11 mouse cellular contexts compared by ENCODE assay signal in genomic region chr9:95546679-95547078, GRCm38 (mm10). TPM values are rescaled to one million over a fixed set of nuclear protein-coding genes. Genes with fewer than 3 reads are reported as not detected.
A peak's percentile ranks its signal among the peaks of the same experiment; 100 is the strongest.
DNase-seq lines count a peak whose midpoint lies in the region; ATAC-seq and TF ChIP-seq lines count a peak whose summit lies in the region.
"Had no signal": no experiment of that assay in that cellular context is flagged by ENCODE, and none has a peak within 500 bp of the region (broad histone marks: within the 10 kb centered on the region; RNA-seq: fewer than 3 reads in every experiment).

No protein-coding gene starts in this region.

- in situ Hi-C loops in Patski (cut with MboI; ENCODE audit: low pct_unique_long_range_greater_than_20kb) = no loop called here

- WGBS in heart, embryonic 13.5 days = 37% methylated on average over 7 of the region's 7 CpGs
- 35% methylated on average over 7 of the region's 7 CpGs for WGBS in liver, embryonic 11.5 days
- 36% methylated on average over 7 of the region's 7 CpGs for WGBS in lung, adult 2 months
- WGBS in kidney, adult 2 months = 35% methylated on average over 7 of the region's 7 CpGs

- intact Hi-C loops in heart, postnatal 25 days (cut with DNase I) = loop anchor here (5.0 kb wide), 2 partner anchors 56 to 131 kb away; no protein-coding TSS in a partner anchor

- H3K9ac ChIP-seq in heart, embryonic 13.5 days = no peak overlapping the region
- no peak overlapping the region for H3K9ac ChIP-seq in liver, embryonic 11.5 days (ENCODE audit: low read depth, low read length)
- H3K9ac ChIP-seq: heart, embryonic 15.5 days had no signal

- no peak for TF ChIP-seq CTCF in Patski (IDR thresholded peaks at IDR 0.05)
- TF ChIP-seq CTCF in lung, adult 2 months (IDR thresholded peaks at IDR 0.05; ENCODE audit: insufficient read depth, low read length) = no peak
- no peak for TF ChIP-seq CTCF in kidney, adult 2 months (conservative IDR thresholded peaks at IDR 0.05; ENCODE audit: insufficient read depth, insufficient read length, low read depth, low read length)

- CTCF ChIA-PET in Patski (lab: Charles Lee) = interaction anchor here (0.7 to 1.6 kb wide), 3 partner anchors 9 to 307 kb away, joined by 3 to 4 read pairs (median 4); no protein-coding TSS in a partner anchor

- H3K36me3 ChIP-seq in heart, embryonic 13.5 days = no peaks in the 10 kb centered on the region
- no peaks in the 10 kb centered on the region for H3K36me3 ChIP-seq in liver, embryonic 11.5 days (ENCODE audit: control insufficient read depth, insufficient read depth, low read length)
- no peaks in the 10 kb centered on the region for H3K36me3 ChIP-seq in kidney, adult 2 months (ENCODE audit: control insufficient read depth, insufficient read depth, low read length)
- H3K36me3 ChIP-seq: heart, embryonic 15.5 days had no signal

- POLR2A ChIA-PET in Patski (lab: Charles Lee) = no interaction called here

- DNase-seq in heart, postnatal 25 days (ENCODE audit: low spot score) = no peak
- no peak for DNase-seq in Patski (ENCODE audit: low read depth, low spot score)
- no peak for DNase-seq in liver, embryonic 11.5 days (ENCODE audit: low spot score)
- DNase-seq in spleen, postnatal 36 days (ENCODE audit: low spot score in 2 of 2) = peak; percentile 40 to 64
- DNase-seq in lung, adult 2 months = no peak
- DNase-seq in kidney, adult 2 months = no peak
- DNase-seq: kidney, postnatal 25 days; thymus, postnatal 36 days had no signal

- no peak overlapping the region for H3K4me2 ChIP-seq in heart, embryonic 13.5 days
- no peak overlapping the region for H3K4me2 ChIP-seq in liver, embryonic 11.5 days
- H3K4me2 ChIP-seq: heart, embryonic 15.5 days had no signal

- TF ChIP-seq POLR2A in lung, adult 2 months (IDR thresholded peaks at IDR 0.05; ENCODE audit: borderline replicate concordance, extremely low read depth, low read depth, low read length) = no peak
- TF ChIP-seq POLR2A in kidney, adult 2 months (IDR thresholded peaks at IDR 0.05; ENCODE audit: low read depth, low read length) = no peak

- 0 out of 2 replicates have a peak, but pooled peaks have one; percentile 64 for ATAC-seq in heart, embryonic 13.5 days (ENCODE audit: extremely low read depth, insufficient number of reproducible peaks, low FRiP score, low TSS enrichment)
- peak; percentile 76 for ATAC-seq in Patski
- ATAC-seq in liver, embryonic 11.5 days (replicated peaks; ENCODE audit: low FRiP score) = peak; percentile 84
- ATAC-seq: hindbrain, postnatal 0 days had no signal

- H3K9me3 ChIP-seq in heart, embryonic 13.5 days = no peaks in the 10 kb centered on the region
- H3K9me3 ChIP-seq in liver, embryonic 11.5 days (ENCODE audit: control insufficient read depth, low read length) = no peaks in the 10 kb centered on the region
- H3K9me3 ChIP-seq: heart, embryonic 15.5 days had no signal

- H3K27me3 ChIP-seq in heart, embryonic 13.5 days (replicated peaks) = 0 out of 2 replicates have a peak, but pooled peaks cover 3% of the 10 kb centered on the region
- H3K27me3 ChIP-seq in Patski = no peaks in the 10 kb centered on the region
- no peaks in the 10 kb centered on the region for H3K27me3 ChIP-seq in liver, embryonic 11.5 days (replicated peaks; ENCODE audit: control insufficient read depth, insufficient read depth, low read length)
- no peaks in the 10 kb centered on the region for H3K27me3 ChIP-seq in kidney, adult 2 months (replicated peaks; ENCODE audit: control insufficient read depth, insufficient read depth, low read length)
- H3K27me3 ChIP-seq: heart, embryonic 15.5 days had no signal

- peaks cover 20% of the 10 kb centered on the region for H3K4me1 ChIP-seq in heart, embryonic 13.5 days
- peaks cover 14% of the 10 kb centered on the region for H3K4me1 ChIP-seq in liver, embryonic 11.5 days (replicated peaks; ENCODE audit: control insufficient read depth, insufficient read depth, low read length)
- no peaks in the 10 kb centered on the region for H3K4me1 ChIP-seq in lung, adult 2 months (ENCODE audit: control insufficient read depth, insufficient read depth, low read length)
- H3K4me1 ChIP-seq in kidney, adult 2 months (ENCODE audit: control insufficient read depth, insufficient read depth, low read length) = no peaks in the 10 kb centered on the region; the same call in 1 of the 2 replicates

- H3K27ac ChIP-seq in heart, embryonic 13.5 days (replicated peaks) = no peak overlapping the region
- H3K27ac ChIP-seq in liver, embryonic 11.5 days (ENCODE audit: low read depth, low read length) = no peak overlapping the region
- no peak overlapping the region for H3K27ac ChIP-seq in kidney, adult 2 months (ENCODE audit: insufficient read depth, low read depth, low read length)
- H3K27ac ChIP-seq: heart, embryonic 15.5 days; hindbrain, postnatal 0 days had no signal

- H3K4me3 ChIP-seq in heart, embryonic 13.5 days = no peak overlapping the region
- no peak overlapping the region for H3K4me3 ChIP-seq in liver, embryonic 11.5 days (ENCODE audit: low read depth, low read length)
- no peak overlapping the region for H3K4me3 ChIP-seq in lung, adult 2 months (replicated peaks; ENCODE audit: extremely low read depth, low read depth, low read length)
- H3K4me3 ChIP-seq in kidney, adult 2 months (ENCODE audit: insufficient read depth, low read depth, low read length) = no peak overlapping the region
- H3K4me3 ChIP-seq: heart, embryonic 15.5 days had no signal

RNA-seq across cellular contexts. Expression of gene Paqr9, which starts 12.8 kb away (rescaled TPM):
- 0.39 and 0.68 TPM in 2 replicates for polyA plus RNA-seq in heart, embryonic 13.5 days (2015; fragmentation: Nextera tagmentation; extraction: Ambion mirVana)
- total RNA-seq in heart, postnatal 25 days (2021) = 10 to 100 TPM; 41.1 to 43.4 TPM
- polyA plus RNA-seq in Patski (2021) = 1.6 TPM
- polyA plus RNA-seq in liver, embryonic 11.5 days (2014; fragmentation: Nextera tagmentation; extraction: Ambion mirVana) = 13.8 and 14.4 TPM in 2 replicates
- 1.8 and 2.0 TPM in 2 replicates for polyA plus RNA-seq in lung, adult 2 months (2012; rRNA removed)
- polyA plus RNA-seq in kidney, adult 2 months (2012; rRNA removed) = 33.3 and 48.2 TPM in 2 replicates

RNA-seq across cellular contexts. Expression of gene U2surp, which starts 34.9 kb away (rescaled TPM):
- 79.6 and 84.9 TPM in 2 replicates for polyA plus RNA-seq in heart, embryonic 13.5 days (2015; fragmentation: Nextera tagmentation; extraction: Ambion mirVana)
- 10 to 100 TPM; 27.8 to 32.2 TPM for total RNA-seq in heart, postnatal 25 days (2021)
- 50.6 TPM for polyA plus RNA-seq in Patski (2021)
- 124 and 131 TPM in 2 replicates for polyA plus RNA-seq in liver, embryonic 11.5 days (2014; fragmentation: Nextera tagmentation; extraction: Ambion mirVana)
- polyA plus RNA-seq in lung, adult 2 months (2012; rRNA removed) = 1.7 and 3.7 TPM in 2 replicates
- 3.0 and 4.8 TPM in 2 replicates for polyA plus RNA-seq in kidney, adult 2 months (2012; rRNA removed)

Comparison
In these comparisons a context has a peak if more than half of its experiments do, and no peak if none do; other contexts are left out.
1. DNase-seq: peak in spleen, postnatal 36 days (2 of 2); none in heart, postnatal 25 days (single experiment), Patski (single experiment), liver, embryonic 11.5 days (single experiment), lung, adult 2 months (single experiment) and kidney, adult 2 months (single experiment).
2. Peak in every context shown above with its lines, with median percentiles within 50 percentile points of each other: ATAC-seq.